Mouse (Mus musculus) heart, embryonic 11.5 days (tissue): ENCODE results near the gene Lrrk1. TPM values are rescaled to one million over a fixed set of nuclear protein-coding genes. Genes with fewer than 3 reads are reported as not detected.

ENCODE experiments used
- ATAC-seq: fragments of 200-750 bp; cut with Nextera tagmentation; replicated peaks from 2 replicates; pipeline ENCODE4 v1.8.0; 2017; ENCODE audit warnings: moderate library complexity; ENCODE audit not compliant: insufficient number of reproducible peaks, low FRiP score, low TSS enrichment
- H3K27ac ChIP-seq: fragments of 300-500 bp; sonication (generic); 2 replicates; pipeline ENCODE4 v1.5.1; 2014; ENCODE audit warnings: mild to moderate bottlenecking, low read depth, low read length
- H3K27me3 ChIP-seq: fragments of 300-500 bp; sonication (generic); 2 replicates; pipeline ENCODE4 v1.6.1; 2014; ENCODE audit warnings: mild to moderate bottlenecking, low read length, mixed read lengths; ENCODE audit not compliant: control insufficient read depth, insufficient read depth
- H3K36me3 ChIP-seq: fragments of 300-500 bp; sonication (generic); 2 replicates; pipeline ENCODE4 v1.6.1; 2014; ENCODE audit warnings: mild to moderate bottlenecking, low read length, moderate library complexity, mixed read lengths; ENCODE audit not compliant: control insufficient read depth, insufficient read depth
- H3K4me1 ChIP-seq: fragments of 300-500 bp; sonication (generic); 2 replicates; pipeline ENCODE4 v1.6.1; 2014; ENCODE audit warnings: low read length; ENCODE audit not compliant: control insufficient read depth, insufficient read depth
- H3K4me2 ChIP-seq: fragments of 300-500 bp; sonication (generic); 2 replicates; pipeline ENCODE4 v1.6.1; 2014; ENCODE audit warnings: mild to moderate bottlenecking, moderate library complexity
- H3K4me3 ChIP-seq: fragments of 300-500 bp; sonication (generic); 2 replicates; pipeline ENCODE4 v1.5.1; 2014; ENCODE audit warnings: low read depth, low read length
- H3K9ac ChIP-seq: fragments of 300-500 bp; sonication (generic); 2 replicates; pipeline ENCODE4 v1.6.1; 2014; ENCODE audit warnings: mild to moderate bottlenecking, low read depth, low read length, moderate library complexity
- H3K9me3 ChIP-seq: fragments of 300-500 bp; sonication (generic); replicated peaks from 2 replicates; pipeline ENCODE4 v1.6.1; 2016; ENCODE audit warnings: low read length; ENCODE audit not compliant: control insufficient read depth
- WGBS: fragments of 180-500 bp; shearing (Covaris S2); extraction: QIAGEN DNeasy Blood & Tissue Kit; methylation state at CpG from one replicate; pipeline ENCODE4 v1.1.7; 2014; ENCODE audit not compliant: insufficient replicate concordance; 5-methylcytosine and 5-hydroxymethylcytosine counted together
- microRNA-seq: library from miRNA; unstranded; fragments of <30 nt; microRNA quantifications from one replicate; pipeline ENCODE4, GENCODE M21; 2016; ENCODE audit warnings: borderline number of aligned reads
- polyA plus RNA-seq: library from polyadenylated mRNA; unstranded; fragments of >200 nt; fragmentation: Nextera tagmentation; extraction: Ambion mirVana; gene quantifications from 2 replicates; pipeline ENCODE4 v1.2.1, GENCODE M21; 2014

The Lrrk1 gene
- polyA plus RNA-seq, 1 experiment from 2014 or later, result 6.3 TPM

DNA sequence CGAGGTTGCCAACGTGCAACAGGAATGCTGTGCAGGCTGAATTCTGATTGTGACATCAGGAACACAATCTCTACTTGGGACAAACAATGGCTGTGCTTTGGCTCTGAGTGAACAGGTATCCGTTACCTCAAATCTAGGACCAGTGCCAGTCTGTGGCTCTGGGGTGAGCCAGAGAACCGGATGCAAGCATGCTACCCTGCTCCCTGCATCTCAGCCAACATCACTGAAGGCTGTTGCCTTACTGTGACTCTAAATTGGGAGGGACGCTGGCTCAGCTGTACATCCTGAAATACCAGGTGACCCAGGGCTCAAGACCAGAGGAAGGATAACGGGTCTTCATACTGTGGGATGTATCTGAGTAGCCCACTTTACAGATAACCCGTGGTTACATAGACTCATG, 208.4 kb downstream of the Lrrk1 start:
- Histone ChIP-seq H3K4me1 (peaks cover 2% of the 10 kb centered on the region; the same call in 1 of the 2 replicates), H3K27me3 (no peaks in the 10 kb centered on the region), H3K27ac (no peak overlapping the region), H3K9me3 (no peaks in the 10 kb centered on the region), H3K36me3 (0 out of 2 replicates have a peak, but pooled peaks cover 6% of the 10 kb centered on the region), H3K4me3 (no peak overlapping the region), H3K4me2 (no peak overlapping the region), H3K9ac (no peak overlapping the region)
- 82% methylated on average over 7 of the region's 7 CpGs for WGBS
- no peak for ATAC-seq

DNA sequence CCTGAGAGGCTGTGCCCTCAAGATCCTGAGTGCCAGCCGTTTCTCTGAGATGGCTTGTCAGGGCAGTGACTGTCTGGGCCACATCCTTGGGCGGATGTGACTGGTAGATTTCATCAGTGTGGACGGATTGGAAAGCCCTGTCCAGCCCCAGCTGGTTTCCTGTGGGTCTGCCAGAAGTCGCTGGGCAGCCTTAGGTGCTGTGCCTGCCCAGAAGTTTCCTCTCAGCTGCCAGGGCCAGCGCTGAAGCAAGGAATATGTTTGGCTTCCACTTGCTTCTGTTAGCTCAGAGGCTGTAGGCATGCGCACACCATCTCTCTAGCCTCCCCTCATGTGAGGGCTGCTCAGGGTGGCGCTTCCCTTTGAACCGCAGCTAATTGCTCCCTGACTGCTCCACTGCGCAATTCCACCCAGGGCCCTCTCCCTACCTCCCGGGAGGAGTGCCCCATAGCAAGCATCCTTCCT, 209.0 kb downstream of the Lrrk1 start:
- Histone ChIP-seq H3K4me2 (no peak overlapping the region), H3K9ac (no peak overlapping the region), H3K27ac (no peak overlapping the region), H3K9me3 (no peaks in the 10 kb centered on the region), H3K36me3 (0 out of 2 replicates have a peak, but pooled peaks cover 6% of the 10 kb centered on the region), H3K27me3 (no peaks in the 10 kb centered on the region), H3K4me1 (peaks cover 2% of the 10 kb centered on the region; the same call in 1 of the 2 replicates), H3K4me3 (no peak overlapping the region)
- WGBS, result 56% methylated on average over 10 of the region's 10 CpGs
- ATAC-seq, result no peak; the same call in 1 of the 2 replicates

DNA sequence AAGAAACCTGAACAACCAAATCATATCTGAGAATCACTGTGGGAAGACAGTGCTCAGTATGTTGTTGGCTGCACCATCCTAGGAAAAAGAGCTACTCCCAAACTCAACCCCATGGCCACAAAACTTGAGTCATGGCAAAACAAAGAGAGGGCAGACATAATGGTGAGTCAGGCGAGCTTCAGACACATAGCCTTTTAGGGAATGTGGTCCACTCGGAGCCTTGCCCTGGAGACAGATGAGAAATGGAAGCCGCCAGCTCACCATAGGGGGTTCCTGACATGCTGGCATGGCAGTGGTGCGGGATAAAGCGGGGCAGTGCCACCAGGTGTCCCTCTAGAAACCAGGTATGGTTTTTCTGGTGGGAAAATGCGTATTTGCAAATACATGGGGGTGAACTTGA, 210.0 kb downstream of the Lrrk1 start:
- Histone ChIP-seq H3K9me3 (no peaks in the 10 kb centered on the region), H3K27me3 (no peaks in the 10 kb centered on the region), H3K27ac (no peak overlapping the region), H3K4me3 (no peak overlapping the region), H3K36me3 (0 out of 2 replicates have a peak, but pooled peaks cover 6% of the 10 kb centered on the region), H3K4me1 (peaks cover 2% of the 10 kb centered on the region; the same call in 1 of the 2 replicates), H3K4me2 (no peak overlapping the region), H3K9ac (no peak overlapping the region)
- 87% methylated on average over 6 of the region's 6 CpGs for WGBS
- ATAC-seq, result no peak

DNA sequence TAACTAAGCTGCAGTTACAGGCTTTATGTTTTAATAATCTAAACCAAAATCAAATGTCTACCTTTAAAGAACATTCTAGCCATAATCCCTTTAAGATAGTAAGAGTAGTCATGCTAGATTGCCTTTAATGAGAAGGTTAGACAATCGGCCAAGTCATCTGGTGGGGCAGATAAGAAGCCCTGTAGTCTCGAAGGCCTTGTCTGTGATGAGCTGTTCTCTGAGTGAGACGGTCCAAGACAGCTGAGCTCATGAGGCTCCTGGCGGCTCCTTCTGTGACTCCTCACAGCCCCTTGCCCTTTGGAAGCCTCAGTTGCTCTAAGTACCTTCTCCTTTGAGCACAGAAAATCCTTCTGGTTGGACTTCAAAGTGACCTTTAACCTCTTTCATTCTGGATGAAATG, 211.2 kb downstream of the Lrrk1 start:
- no peaks in the 10 kb centered on the region for H3K9me3 ChIP-seq
- H3K9ac ChIP-seq, result no peak overlapping the region
- no peak overlapping the region for H3K4me3 ChIP-seq
- H3K4me1 ChIP-seq, result peaks cover 2% of the 10 kb centered on the region; the same call in 1 of the 2 replicates
- H3K27ac ChIP-seq, result no peak overlapping the region
- 0 out of 2 replicates have a peak, but pooled peaks cover 6% of the 10 kb centered on the region for H3K36me3 ChIP-seq
- H3K27me3 ChIP-seq, result no peaks in the 10 kb centered on the region
- no peak overlapping the region for H3K4me2 ChIP-seq
- 33% methylated on average over 4 of the region's 4 CpGs for WGBS
- no peak for ATAC-seq

Small RNAs within 50 kb of the gene (microRNA-seq; reads per million reads assigned to microRNA genes)
- gene Mir7057, result 0.34 reads per million

Other genes with a start within 250 kb of the Lrrk1 start
- gene Gm10974, start 22.4 kb downstream of the Lrrk1 start, polyA plus RNA-seq, result not detected in 2 replicates
- gene Aldh1a3, start 39.2 kb upstream of the Lrrk1 start, polyA plus RNA-seq, result 0.56 and 0.76 TPM in 2 replicates